Mouse (Mus musculus) bone marrow macrophage, adult 2 months (primary cell): ENCODE results near the gene Tex9.

ENCODE experiments used
- CTCF ChIP-seq: IDR thresholded peaks from 2 replicates; pipeline ENCODE4 v1.5.1; 2012; ENCODE audit warnings: low read depth, mild to moderate bottlenecking, low read length, moderate library complexity
- POLR2A ChIP-seq: IDR thresholded peaks from 2 replicates; pipeline ENCODE4 v1.6.1; 2012; ENCODE audit warnings: mild to moderate bottlenecking, low read depth, low read length, borderline replicate concordance

DNA sequence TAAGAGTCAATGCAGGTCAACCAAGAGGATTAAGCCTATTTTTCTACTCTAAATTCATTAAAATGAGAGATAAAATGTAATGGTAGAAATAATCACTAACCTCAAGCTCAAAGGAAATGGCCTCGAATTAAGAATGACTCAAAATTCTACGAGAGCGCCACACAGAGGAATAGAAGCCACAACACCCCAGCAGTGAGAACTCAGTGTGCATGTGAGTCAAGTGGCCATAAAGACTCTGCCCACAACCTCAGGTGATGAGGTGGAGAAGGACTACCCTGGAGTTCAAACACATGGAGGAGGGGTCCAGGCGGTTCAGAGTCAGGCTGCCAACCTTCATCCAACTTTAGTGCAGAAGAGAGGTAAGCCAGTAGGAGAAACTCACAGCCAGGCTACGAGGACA, 2.9 kb downstream of the Tex9 start:
- TF ChIP-seq POLR2A (no peak), CTCF (no peak)
